Mouse (Mus musculus): Measurements from ENCODE around the gene Eipr1. TPM values are rescaled to one million over a fixed set of nuclear protein-coding genes. Genes with fewer than 3 reads are reported as not detected.

The Eipr1 gene
- polyA plus RNA-seq (2015; fragmentation: Nextera tagmentation; extraction: Ambion mirVana) = 19.7 and 20.2 TPM in 2 replicates

DNA sequence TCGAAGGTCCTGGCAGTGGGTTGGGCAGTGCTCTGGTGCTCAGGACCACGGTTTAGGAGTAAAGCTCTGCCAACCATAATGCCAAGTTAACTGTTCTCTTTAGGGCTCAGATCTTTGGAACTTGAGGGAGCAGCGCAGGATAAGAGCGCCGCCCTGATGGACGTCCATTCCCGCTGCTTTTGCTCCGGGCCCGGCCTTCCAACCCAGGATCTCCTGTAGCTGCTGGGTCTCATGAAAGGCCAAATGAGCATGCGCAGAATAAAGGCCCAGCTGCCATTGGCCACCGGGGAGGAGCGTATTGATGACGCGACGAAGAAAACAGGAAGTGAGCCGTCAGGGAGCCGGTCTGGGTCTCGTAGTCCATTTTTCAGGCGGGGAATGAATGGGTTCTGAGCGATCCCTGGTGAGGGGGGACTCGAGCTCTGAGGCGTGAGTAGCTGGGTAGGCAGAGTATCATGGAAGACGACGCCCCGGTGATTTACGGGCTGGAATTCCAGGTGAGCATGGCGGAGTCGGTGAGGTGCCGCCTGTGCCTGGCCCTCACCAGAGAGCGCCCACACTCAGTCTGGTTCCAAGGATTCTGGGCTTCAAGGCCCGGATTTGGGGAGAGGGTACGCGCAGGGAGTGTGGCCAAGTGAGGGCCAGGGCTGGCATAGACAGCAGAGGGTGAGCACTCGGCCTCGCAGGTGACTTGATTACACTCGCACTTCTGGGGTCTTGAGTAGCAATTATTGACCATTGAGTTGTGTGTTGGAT is at the start of gene Eipr1:
TSS of gene Eipr1 (plus strand) at position 296 of the 756 bp plus-strand sequence.

DNA sequence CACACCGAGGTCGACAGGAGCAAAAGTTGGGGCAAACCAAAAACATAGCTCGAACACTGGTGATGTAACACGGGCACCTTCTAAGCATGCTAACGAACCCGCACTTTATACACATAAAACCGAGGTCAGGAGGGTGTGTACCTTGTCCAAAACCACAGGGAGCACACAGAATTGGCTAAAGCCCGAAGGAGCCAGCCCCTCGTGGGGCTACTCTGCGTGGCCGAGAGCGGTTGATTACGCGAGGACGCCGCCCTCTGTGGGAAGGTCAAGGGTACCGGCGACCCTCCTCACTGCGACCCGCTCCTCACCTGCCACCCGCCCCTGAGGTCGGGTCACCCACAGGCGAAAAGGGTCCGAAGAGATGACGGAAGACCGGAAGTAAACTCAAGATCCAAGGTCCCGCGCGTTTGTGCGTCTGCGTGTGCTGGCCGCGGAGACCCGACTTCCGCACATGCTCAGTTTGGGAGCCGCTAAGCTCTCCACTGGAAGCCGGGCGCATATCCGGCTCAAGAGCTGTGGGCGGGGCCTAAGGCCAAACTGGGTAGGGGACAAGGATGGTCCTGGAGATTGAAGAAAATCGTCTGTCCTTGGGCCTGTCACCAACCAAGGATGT is 1.5 kb upstream of the Eipr1 start, which contains the start of gene Trappc12:
TSS of gene Trappc12 (minus strand) at position 452 of the 613 bp plus-strand sequence.

Other genes starting within 250 kb of the Eipr1 start
- not detected in 2 replicates for gene Dcdc2c, start 199.4 kb upstream of the Eipr1 start, polyA plus RNA-seq (2015; fragmentation: Nextera tagmentation; extraction: Ambion mirVana)
- gene Allc, start 169.3 kb upstream of the Eipr1 start, polyA plus RNA-seq (2015; fragmentation: Nextera tagmentation; extraction: Ambion mirVana) = not detected in 2 replicates
- 4.3 and 5.0 TPM in 2 replicates for gene Colec11, start 128.4 kb upstream of the Eipr1 start, polyA plus RNA-seq (2015; fragmentation: Nextera tagmentation; extraction: Ambion mirVana)
- gene Rps7, start 115.8 kb upstream of the Eipr1 start, polyA plus RNA-seq (2015; fragmentation: Nextera tagmentation; extraction: Ambion mirVana) = 667 and 678 TPM in 2 replicates
- gene Rnaseh1, start 102.2 kb upstream of the Eipr1 start, polyA plus RNA-seq (2015; fragmentation: Nextera tagmentation; extraction: Ambion mirVana) = 19.4 and 19.6 TPM in 2 replicates
- gene Adi1, start 76.6 kb upstream of the Eipr1 start, polyA plus RNA-seq (2015; fragmentation: Nextera tagmentation; extraction: Ambion mirVana) = 42.9 and 48.0 TPM in 2 replicates
- gene Trappc12, start 1.3 kb upstream of the Eipr1 start, polyA plus RNA-seq (2015; fragmentation: Nextera tagmentation; extraction: Ambion mirVana) = 22.9 and 24.2 TPM in 2 replicates